Mouse (Mus musculus): ENCODE measurements at regions not wholly inside any gene's neighbourhood (a gene's known extent, or its start where the extent isn't known, plus 50 kb on each side); places are given as distances from the start of the nearest gene placed in this dataset.

- TF ChIP-seq CTCF (IDR thresholded peaks at IDR 0.05; ENCODE audit: low read depth) (no peak), EP300 (optimal IDR thresholded peaks at IDR 0.05) (no peak)
These were observed 574.8 kb downstream of the Slc4a3 start for GRCm38 (mm10) chr1:76120840-76121239.

Measured in stomach, postnatal 0 days (tissue).